Mouse (Mus musculus) brain, embryonic 14.5 days (tissue): ENCODE data around the gene Trpm5.

Experiments
- CTCF ChIP-seq: fragments of 200-500 bp; IDR thresholded peaks from 2 replicates; pipeline ENCODE4 v1.5.1; 2012; ENCODE audit warnings: inconsistent platforms, mild to moderate bottlenecking, moderate library complexity, borderline replicate concordance; ENCODE audit not compliant: insufficient read depth, insufficient read length; ENCODE audit errors: extremely low read depth
- POLR2A ChIP-seq: fragments of 200-500 bp; IDR thresholded peaks from 2 replicates; pipeline ENCODE4 v1.6.1; 2012; ENCODE audit warnings: mild to moderate bottlenecking, inconsistent platforms, borderline replicate concordance; ENCODE audit not compliant: poor library complexity, insufficient read depth, insufficient read length, severe bottlenecking; ENCODE audit errors: extremely low read depth

- no peak for TF ChIP-seq POLR2A
- no peak for TF ChIP-seq CTCF
These were observed 36.7 kb downstream of the Trpm5 start for GRCm38 (mm10) chr7:143057667-143058220.
